Mouse (Mus musculus): ENCODE measurements around the gene Nav3. TPM values are rescaled to one million over a fixed set of nuclear protein-coding genes. Genes with fewer than 3 reads are reported as not detected.

Nav3 gene
- total RNA-seq (2021): 1 to 10 TPM; 1.3 to 1.4 TPM
- long read RNA-seq, experiment 1: 0 reads
- long read RNA-seq, experiment 2: 0 reads

- DNase-seq (ENCODE audit: low spot score): peak; percentile 18
Measured at GRCm38 (mm10) chr10:110455838-110456493, at the start of gene Nav3. Gene Nav3 (minus strand): TSS chr10:110456204.

DNA sequence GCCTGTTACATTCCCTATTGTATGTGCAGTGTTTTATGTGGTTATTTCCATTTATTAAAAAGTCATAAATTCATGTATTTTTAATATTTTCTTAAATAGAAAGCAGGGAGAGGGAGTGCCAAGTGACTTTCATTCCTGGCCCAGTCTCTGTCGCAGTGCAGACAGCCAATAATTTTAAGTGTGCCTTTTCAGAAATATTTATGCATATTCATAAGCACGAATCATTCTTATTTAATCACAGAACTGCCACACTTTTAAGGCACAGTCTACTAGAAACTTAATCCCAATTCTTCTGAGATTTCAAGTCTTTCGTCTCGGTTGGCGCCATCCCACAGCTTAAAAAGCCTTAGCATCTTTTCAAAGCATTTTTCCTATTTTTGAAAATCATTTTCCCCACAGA is 29.3 kb upstream of the Nav3 start:
- no peak for DNase-seq (ENCODE audit: low spot score)

DNA sequence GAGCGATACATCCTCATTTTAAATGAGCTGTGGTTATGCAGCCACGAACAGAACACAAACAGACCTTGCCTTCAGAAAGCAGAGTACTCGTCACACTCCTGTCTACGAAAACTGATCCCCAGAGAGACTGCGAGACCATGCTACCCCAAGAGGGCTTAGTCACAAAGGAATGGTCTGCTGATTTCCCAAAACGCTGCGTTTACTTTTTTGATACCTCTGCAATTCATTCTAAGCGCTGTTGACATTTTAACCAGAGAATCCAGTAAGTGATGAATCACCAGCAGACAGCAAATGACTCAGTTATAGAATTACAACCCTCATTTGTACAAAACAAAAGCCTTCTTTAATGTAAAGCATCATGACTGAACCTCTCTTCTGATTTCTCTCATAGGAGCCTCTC is 28.8 kb upstream of the Nav3 start:
- no peak for DNase-seq (ENCODE audit: low spot score)

DNA sequence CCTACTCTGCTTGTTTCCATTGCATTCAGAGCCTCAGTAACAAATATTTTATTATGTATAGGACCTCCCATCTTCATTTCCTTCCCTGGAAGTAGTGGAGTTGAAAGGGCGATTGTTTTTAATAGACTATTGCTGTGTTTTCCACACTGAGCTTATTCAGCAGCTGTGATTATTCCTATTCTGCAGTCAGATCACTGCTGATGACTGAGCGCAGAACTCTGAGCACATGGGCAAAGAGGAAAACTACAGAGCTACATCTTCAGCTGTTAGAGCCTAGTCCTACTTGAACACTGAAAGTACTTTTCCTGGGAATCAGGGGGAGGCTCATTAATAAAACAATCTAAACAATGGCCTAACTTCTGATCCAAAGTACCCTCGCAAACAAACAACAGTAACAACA is 23.2 kb upstream of the Nav3 start:
- no peak for DNase-seq (ENCODE audit: low spot score)

DNA sequence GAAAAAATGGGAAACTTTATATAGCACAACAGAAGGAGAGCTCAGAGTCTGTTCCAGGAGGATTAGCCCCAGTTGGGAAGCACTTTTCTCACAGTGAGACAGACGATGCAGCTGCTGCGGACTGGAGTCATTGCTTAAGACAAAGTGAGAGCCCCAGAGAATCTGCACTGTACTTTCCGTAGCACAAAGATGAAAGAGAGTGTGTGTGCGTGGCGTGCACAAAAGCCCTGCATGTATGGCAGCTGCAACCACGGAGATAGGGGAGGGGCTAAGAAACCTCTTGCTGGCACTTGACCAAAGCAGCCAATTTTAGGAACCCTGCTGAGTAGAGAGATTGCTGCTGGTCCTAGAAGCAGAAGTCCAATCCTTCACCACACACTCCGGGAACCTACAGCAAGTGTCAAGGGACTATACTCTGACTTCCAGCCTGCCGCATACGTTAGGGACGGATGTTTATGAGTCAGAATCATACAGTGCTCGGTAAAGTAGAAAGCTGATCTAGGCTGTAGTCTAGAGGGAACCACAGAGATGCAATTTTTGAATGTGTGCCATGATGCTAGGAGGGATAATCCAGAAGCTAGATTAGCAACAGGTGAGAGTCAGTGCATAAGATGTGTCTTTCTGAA is 21.8 kb upstream of the Nav3 start:
- DNase-seq (ENCODE audit: low spot score): no peak

GRCm38 (mm10) chr10:110474107-110474506 is 18.1 kb upstream of the Nav3 start:
- DNase-seq (ENCODE audit: low spot score): no peak

- DNase-seq (ENCODE audit: low spot score): no peak
Measured at GRCm38 (mm10) chr10:110469445-110469844, 13.4 kb upstream of the Nav3 start.

GRCm38 (mm10) chr10:110455063-110455837 is 754 bp downstream of the Nav3 start:
- DNase-seq (ENCODE audit: low spot score): no peak

- DNase-seq (ENCODE audit: low spot score): no peak
Measured at GRCm38 (mm10) chr10:110453566-110453965, 2.4 kb downstream of the Nav3 start.

- DNase-seq (ENCODE audit: low spot score): no peak
Measured at GRCm38 (mm10) chr10:110440396-110440795, 15.6 kb downstream of the Nav3 start.

- DNase-seq (ENCODE audit: low spot score): no peak
Measured at GRCm38 (mm10) chr10:110431078-110431477, 24.9 kb downstream of the Nav3 start.

DNA sequence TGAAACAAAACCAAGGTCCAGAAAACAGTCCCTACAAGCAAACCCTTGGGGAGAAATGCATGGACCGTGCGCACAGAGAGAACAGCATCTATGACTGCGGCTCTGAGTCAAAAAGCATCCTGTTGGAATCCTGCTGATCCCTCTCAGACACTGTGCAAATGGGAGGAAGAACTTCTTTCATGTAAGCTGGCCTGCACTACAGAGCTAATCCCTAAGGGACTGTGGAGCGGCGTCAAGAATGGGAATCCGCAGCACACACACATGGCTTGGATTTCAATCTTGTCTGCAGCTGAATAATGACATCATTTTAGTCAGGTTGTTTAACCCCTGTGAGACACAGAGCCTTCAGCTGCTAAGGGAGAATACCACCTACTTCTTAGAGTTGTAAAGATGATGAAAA is 26.4 kb downstream of the Nav3 start:
- no peak for DNase-seq (ENCODE audit: low spot score)

GRCm38 (mm10) chr10:110429052-110429451 is 27.0 kb downstream of the Nav3 start:
- DNase-seq (ENCODE audit: low spot score): no peak

DNA sequence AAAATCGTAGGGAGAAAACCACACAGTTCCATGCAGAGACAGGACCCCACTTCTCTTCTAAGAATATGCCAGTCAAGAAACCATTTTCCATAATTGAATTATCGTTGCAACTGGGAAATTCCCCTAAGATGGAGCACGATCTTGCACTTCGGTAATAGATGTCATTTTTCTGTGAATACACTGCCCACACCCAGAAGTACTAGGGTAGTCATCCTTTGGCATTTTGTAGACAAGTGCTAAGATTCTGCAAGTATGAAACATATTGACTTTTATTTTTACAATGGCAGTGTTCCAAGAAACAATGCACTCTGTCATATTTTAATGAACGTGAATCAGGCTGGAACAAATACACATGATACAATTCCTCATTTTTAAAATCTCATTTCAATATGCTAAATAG is 34.5 kb downstream of the Nav3 start:
- DNase-seq (ENCODE audit: low spot score): no peak

DNA sequence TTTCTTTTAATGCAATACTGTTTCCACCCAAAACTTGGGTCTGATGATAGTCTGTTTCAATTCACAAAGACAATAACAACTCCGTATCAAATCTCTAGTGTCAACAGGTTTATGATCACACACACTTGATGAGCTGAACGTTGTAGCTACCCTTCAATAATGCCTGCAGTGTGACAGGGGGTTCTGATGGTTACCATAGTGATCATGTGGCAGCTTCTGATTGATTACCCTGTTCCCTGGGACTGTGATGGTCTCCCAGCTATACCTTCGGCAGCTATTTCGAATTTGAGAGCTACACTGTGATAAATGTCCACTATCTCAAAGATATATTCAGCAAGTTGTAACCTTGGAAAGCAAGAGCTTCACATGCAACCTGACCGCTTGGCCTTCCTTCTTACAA is 39.0 kb downstream of the Nav3 start:
- DNase-seq (ENCODE audit: low spot score): no peak

DNA sequence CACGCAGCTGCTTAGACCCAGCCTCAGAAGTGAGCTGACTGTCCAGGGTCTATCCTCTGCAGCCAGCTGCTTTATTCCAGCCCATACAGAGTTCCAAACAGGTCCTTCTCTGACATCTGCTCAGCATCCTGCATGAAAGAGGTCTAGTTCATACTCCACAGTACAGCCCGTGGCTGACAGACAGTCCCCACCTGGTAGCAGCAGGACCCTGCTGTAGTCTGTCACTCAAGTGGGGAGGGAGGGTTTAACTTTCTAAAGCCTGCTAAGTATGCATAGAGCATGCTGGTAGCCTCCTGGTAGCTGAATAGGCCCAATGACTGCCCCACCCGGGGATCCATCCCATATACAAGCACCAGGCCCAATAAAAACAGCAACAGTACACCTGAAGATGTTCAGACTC is 40.4 kb downstream of the Nav3 start:
- DNase-seq (ENCODE audit: low spot score): no peak

DNA sequence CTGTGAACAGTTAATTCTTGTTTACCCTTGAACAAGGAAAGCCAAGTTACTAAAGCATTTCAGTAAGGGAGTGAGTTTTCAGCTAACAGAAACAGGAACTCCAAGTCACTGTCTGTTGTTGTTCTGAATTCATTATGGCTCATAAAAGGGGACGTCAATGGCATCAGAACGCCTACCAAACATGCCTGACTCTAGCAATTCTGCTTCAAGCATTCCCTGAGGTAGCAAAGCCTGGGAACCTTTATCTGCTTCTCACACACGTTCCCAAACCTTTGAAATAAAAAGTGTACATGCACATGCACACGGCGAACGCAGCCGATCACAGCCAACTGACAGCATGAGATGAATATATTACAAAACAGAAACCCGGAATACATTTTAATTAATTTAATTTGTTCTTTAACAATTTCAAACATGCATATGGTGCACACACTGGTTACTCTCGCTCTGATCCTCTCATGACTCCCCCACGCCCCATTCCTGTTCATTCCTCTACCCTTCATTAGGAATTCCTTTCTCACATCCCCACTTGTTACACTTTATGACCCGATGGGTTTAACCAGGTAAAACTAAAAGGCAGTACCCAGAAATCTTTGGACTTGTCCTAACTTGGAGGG is 42.6 kb downstream of the Nav3 start:
- no peak for DNase-seq (ENCODE audit: low spot score)

GRCm38 (mm10) chr10:110402950-110403349 is 53.1 kb downstream of the Nav3 start:
- DNase-seq (ENCODE audit: low spot score): no peak

DNA sequence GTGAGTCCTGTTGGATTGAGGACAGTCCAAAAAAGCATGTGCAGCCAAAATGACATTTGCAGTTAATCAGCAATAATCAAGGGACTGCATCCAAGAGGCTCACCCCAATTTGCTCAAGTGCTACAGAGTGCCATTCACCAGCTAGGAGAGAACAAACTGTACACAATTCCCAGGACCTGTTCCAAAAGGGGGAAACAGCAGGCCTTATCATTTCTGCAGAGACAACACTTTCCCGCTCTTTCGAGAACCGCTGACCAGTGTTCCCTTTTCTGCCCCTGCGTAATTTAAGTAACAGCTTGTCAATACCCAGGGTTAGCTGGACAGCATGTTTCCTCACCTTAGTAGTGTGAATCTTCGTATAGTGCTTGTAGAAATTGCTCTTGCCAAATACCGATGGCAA is 55.4 kb downstream of the Nav3 start:
- no peak for DNase-seq (ENCODE audit: low spot score)

- no peak for DNase-seq (ENCODE audit: low spot score)
Measured at GRCm38 (mm10) chr10:110398643-110399042, 57.4 kb downstream of the Nav3 start.

DNA sequence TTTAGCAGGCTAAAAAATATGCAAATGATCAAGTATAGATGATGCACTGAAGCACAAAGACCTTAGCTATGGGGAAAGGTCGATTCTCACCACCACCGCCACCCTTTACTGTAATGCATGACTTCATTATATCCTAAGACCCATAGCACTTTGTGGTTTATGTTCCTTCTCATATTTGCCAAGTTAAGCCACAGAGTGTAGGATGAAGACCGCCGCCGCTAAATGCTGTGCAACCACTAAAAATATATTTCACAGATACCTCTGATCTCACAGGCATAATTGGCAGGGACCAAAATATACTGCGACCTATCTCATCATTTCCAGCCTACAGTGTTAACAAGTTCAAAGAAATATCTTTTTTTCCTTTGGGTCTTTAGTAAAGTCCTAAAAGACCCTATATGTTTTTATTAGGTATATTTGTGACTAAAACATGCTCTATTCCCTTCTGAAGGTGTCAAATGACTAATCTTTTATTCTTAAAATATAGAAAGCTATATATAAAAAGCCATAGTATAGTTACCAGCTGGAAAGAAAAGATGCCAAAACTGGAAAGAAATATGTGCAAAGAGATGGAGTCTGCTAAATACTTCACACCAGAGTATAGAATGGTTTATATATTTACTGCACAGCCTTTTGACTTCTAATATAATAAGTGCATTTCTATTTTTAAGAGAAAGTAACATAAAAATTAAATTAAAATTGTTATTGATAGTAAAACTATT is 69.4 kb downstream of the Nav3 start:
- DNase-seq (ENCODE audit: low spot score): no peak
